Mouse (Mus musculus): Measurements from ENCODE around the gene Gmfg. TPM values are rescaled to one million over a fixed set of nuclear protein-coding genes. Genes with fewer than 3 reads are reported as not detected.

The Gmfg gene
- polyA plus RNA-seq, 1 experiment from 2014 or later, result 2.2 TPM

- Histone ChIP-seq H3K27me3 (replicated peaks; ENCODE audit: control insufficient read depth, insufficient read depth, low read length) (no peaks in the 10 kb centered on the region), H3K36me3 (ENCODE audit: control insufficient read depth, insufficient read depth) (peaks cover 65% of the 10 kb centered on the region), H3K9ac (replicated peaks; ENCODE audit: low read depth, low read length) (no peak overlapping the region), H3K27ac (ENCODE audit: low read length) (no peak overlapping the region), H3K4me1 (replicated peaks; ENCODE audit: control insufficient read depth, insufficient read depth, low read length) (no peaks in the 10 kb centered on the region), H3K9me3 (ENCODE audit: control insufficient read depth, low read length) (no peaks in the 10 kb centered on the region), H3K4me2 (ENCODE audit: low read length) (no peak overlapping the region), H3K4me3 (replicated peaks; ENCODE audit: low read length) (no peak overlapping the region)
- WGBS, result 82% methylated on average over 3 of the region's 3 CpGs
- no peak for ATAC-seq
Observed at GRCm38 (mm10) chr7:28401942-28402341, 35.3 kb upstream of the Gmfg start.

DNA sequence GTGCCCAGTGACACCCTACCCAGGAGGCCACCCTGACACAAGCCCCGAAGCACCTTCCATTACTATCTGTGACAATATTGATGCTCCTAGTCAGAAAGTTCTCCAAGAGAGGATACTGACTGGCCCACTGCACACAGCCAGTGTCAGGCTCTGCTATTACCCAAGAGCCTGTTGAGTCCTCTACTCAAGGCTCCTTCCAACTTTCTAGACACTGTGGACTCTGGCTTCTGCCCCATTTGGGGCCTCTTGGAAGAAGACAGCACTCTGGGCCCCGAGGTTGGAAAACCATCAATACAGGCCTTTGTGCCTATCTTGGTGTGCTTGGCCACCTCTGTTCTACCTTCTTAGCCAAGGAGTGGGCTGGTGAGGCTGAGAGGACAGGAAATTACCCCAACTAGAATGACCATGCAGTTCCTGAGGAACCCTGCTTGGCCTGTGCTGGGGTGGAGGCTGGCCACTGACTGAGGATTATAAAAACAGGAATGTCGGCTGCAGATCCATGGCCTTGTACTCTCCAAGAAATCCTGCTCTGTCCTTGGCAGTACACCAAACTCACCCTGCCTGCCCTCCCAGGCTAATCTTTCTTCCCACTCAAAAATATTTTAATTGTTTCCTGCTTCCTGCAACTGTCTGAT lies 26.3 kb upstream of the Gmfg start:
- Histone ChIP-seq H3K9me3 (ENCODE audit: control insufficient read depth, low read length) (no peaks in the 10 kb centered on the region), H3K4me3 (replicated peaks; ENCODE audit: low read length) (no peak overlapping the region), H3K4me2 (ENCODE audit: low read length) (no peak overlapping the region), H3K27ac (ENCODE audit: low read length) (no peak overlapping the region), H3K27me3 (replicated peaks; ENCODE audit: control insufficient read depth, insufficient read depth, low read length) (no peaks in the 10 kb centered on the region), H3K36me3 (ENCODE audit: control insufficient read depth, insufficient read depth) (peaks cover 30% of the 10 kb centered on the region), H3K9ac (replicated peaks; ENCODE audit: low read depth, low read length) (no peak overlapping the region), H3K4me1 (replicated peaks; ENCODE audit: control insufficient read depth, insufficient read depth, low read length) (no peaks in the 10 kb centered on the region)
- ATAC-seq, result no peak
- 86% methylated on average over 3 of the region's 3 CpGs for WGBS

- no peak overlapping the region for H3K9ac ChIP-seq (replicated peaks; ENCODE audit: low read depth, low read length)
- no peaks in the 10 kb centered on the region for H3K9me3 ChIP-seq (ENCODE audit: control insufficient read depth, low read length)
- H3K4me1 ChIP-seq (replicated peaks; ENCODE audit: control insufficient read depth, insufficient read depth, low read length), result no peaks in the 10 kb centered on the region
- H3K4me3 ChIP-seq (replicated peaks; ENCODE audit: low read length), result no peak overlapping the region
- no peak overlapping the region for H3K27ac ChIP-seq (ENCODE audit: low read length)
- H3K36me3 ChIP-seq (ENCODE audit: control insufficient read depth, insufficient read depth), result peaks cover 19% of the 10 kb centered on the region
- no peaks in the 10 kb centered on the region for H3K27me3 ChIP-seq (replicated peaks; ENCODE audit: control insufficient read depth, insufficient read depth, low read length)
- 88% methylated on average over 4 of the region's 4 CpGs for WGBS
- ATAC-seq, result no peak
- H3K4me2 ChIP-seq (ENCODE audit: low read length), result no peak overlapping the region
Observed at GRCm38 (mm10) chr7:28412826-28413225, 24.4 kb upstream of the Gmfg start.

DNA sequence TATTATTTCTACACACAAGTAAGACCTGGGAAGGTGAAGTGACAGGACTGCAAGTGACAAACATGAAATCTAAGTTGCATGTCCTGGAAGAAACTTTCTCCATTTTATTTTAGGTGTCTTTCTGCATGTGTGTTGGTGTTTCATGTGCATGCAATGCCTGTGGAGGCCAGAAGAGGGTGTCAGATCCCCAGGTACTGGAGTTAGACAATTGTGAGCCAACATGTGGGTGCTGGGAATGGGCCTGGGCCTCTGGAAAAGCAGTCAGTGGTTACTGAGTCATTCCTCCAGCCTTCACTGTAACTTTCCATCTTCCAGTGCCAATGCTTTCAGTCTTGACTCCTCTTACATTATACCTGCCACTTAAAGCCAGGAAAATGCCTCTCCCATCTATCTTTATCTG lies 19.9 kb upstream of the Gmfg start:
- H3K4me3 ChIP-seq (replicated peaks; ENCODE audit: low read length), result no peak overlapping the region
- no peaks in the 10 kb centered on the region for H3K4me1 ChIP-seq (replicated peaks; ENCODE audit: control insufficient read depth, insufficient read depth, low read length)
- H3K27ac ChIP-seq (ENCODE audit: low read length), result no peak overlapping the region
- ATAC-seq, result no peak
- no peak overlapping the region for H3K4me2 ChIP-seq (ENCODE audit: low read length)
- peaks cover 14% of the 10 kb centered on the region for H3K36me3 ChIP-seq (ENCODE audit: control insufficient read depth, insufficient read depth)
- no peak overlapping the region for H3K9ac ChIP-seq (replicated peaks; ENCODE audit: low read depth, low read length)
- H3K27me3 ChIP-seq (replicated peaks; ENCODE audit: control insufficient read depth, insufficient read depth, low read length), result no peaks in the 10 kb centered on the region
- H3K9me3 ChIP-seq (ENCODE audit: control insufficient read depth, low read length), result no peaks in the 10 kb centered on the region

- Histone ChIP-seq H3K9ac (replicated peaks; ENCODE audit: low read depth, low read length) (no peak overlapping the region), H3K36me3 (ENCODE audit: control insufficient read depth, insufficient read depth) (peaks cover 14% of the 10 kb centered on the region), H3K4me2 (ENCODE audit: low read length) (no peak overlapping the region), H3K4me1 (replicated peaks; ENCODE audit: control insufficient read depth, insufficient read depth, low read length) (no peaks in the 10 kb centered on the region), H3K9me3 (ENCODE audit: control insufficient read depth, low read length) (no peaks in the 10 kb centered on the region), H3K27ac (ENCODE audit: low read length) (no peak overlapping the region), H3K27me3 (replicated peaks; ENCODE audit: control insufficient read depth, insufficient read depth, low read length) (no peaks in the 10 kb centered on the region), H3K4me3 (replicated peaks; ENCODE audit: low read length) (no peak overlapping the region)
- no peak; the same call in 1 of the 2 replicates for ATAC-seq
- WGBS, result 68% methylated on average over 8 of the region's 8 CpGs
Observed at GRCm38 (mm10) chr7:28418096-28418670, 19.1 kb upstream of the Gmfg start.

GRCm38 (mm10) chr7:28419416-28419815 lies 17.8 kb upstream of the Gmfg start:
- ATAC-seq, result no peak

GRCm38 (mm10) chr7:28423018-28423417 lies 14.2 kb upstream of the Gmfg start:
- Histone ChIP-seq H3K4me2 (ENCODE audit: low read length) (no peak overlapping the region), H3K9ac (replicated peaks; ENCODE audit: low read depth, low read length) (no peak overlapping the region), H3K4me3 (replicated peaks; ENCODE audit: low read length) (no peak overlapping the region), H3K27ac (ENCODE audit: low read length) (no peak overlapping the region), H3K36me3 (ENCODE audit: control insufficient read depth, insufficient read depth) (0 out of 2 replicates have a peak, but pooled peaks cover 3% of the 10 kb centered on the region), H3K27me3 (replicated peaks; ENCODE audit: control insufficient read depth, insufficient read depth, low read length) (no peaks in the 10 kb centered on the region), H3K4me1 (replicated peaks; ENCODE audit: control insufficient read depth, insufficient read depth, low read length) (no peaks in the 10 kb centered on the region), H3K9me3 (ENCODE audit: control insufficient read depth, low read length) (no peaks in the 10 kb centered on the region)
- no peak for ATAC-seq
- WGBS, result 100% methylated on average over 1 of the region's 1 CpGs

More at GRCm38 (mm10) chr7:28419416-28419815, 17.8 kb upstream of the Gmfg start:
- Histone ChIP-seq H3K27me3 (replicated peaks; ENCODE audit: control insufficient read depth, insufficient read depth, low read length) (no peaks in the 10 kb centered on the region), H3K4me3 (replicated peaks; ENCODE audit: low read length) (no peak overlapping the region), H3K4me1 (replicated peaks; ENCODE audit: control insufficient read depth, insufficient read depth, low read length) (no peaks in the 10 kb centered on the region), H3K27ac (ENCODE audit: low read length) (no peak overlapping the region), H3K9ac (replicated peaks; ENCODE audit: low read depth, low read length) (no peak overlapping the region), H3K36me3 (ENCODE audit: control insufficient read depth, insufficient read depth) (peaks cover 8% of the 10 kb centered on the region; the same call in 1 of the 2 replicates), H3K4me2 (ENCODE audit: low read length) (no peak overlapping the region), H3K9me3 (ENCODE audit: control insufficient read depth, low read length) (no peaks in the 10 kb centered on the region)
- 95% methylated on average over 2 of the region's 2 CpGs for WGBS

DNA sequence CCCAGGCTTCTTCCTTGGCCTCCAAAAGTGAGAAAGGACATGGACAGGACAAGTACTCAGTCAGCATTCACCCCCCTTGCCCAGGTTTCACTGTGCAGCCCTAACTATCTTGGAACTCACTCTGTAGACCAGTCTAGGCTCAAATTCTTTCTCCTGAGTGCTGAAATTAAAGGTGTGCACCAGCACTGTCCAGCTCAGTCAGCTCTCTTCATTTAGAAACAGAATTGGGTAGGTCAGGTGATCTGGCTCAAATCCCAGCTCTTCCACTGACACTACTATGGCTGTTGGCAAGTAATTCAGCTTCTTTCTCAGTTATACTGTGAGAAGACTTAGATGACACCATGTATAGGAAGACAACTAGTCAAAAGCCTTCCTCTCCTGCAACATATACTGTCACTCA lies 9.5 kb upstream of the Gmfg start:
- no peak overlapping the region for H3K27ac ChIP-seq (ENCODE audit: low read length)
- no peaks in the 10 kb centered on the region for H3K27me3 ChIP-seq (replicated peaks; ENCODE audit: control insufficient read depth, insufficient read depth, low read length)
- H3K9me3 ChIP-seq (ENCODE audit: control insufficient read depth, low read length), result no peaks in the 10 kb centered on the region
- ATAC-seq, result no peak
- peaks cover 3% of the 10 kb centered on the region; the same call in 1 of the 2 replicates for H3K36me3 ChIP-seq (ENCODE audit: control insufficient read depth, insufficient read depth)
- no peak overlapping the region for H3K9ac ChIP-seq (replicated peaks; ENCODE audit: low read depth, low read length)
- no peak overlapping the region for H3K4me3 ChIP-seq (replicated peaks; ENCODE audit: low read length)
- H3K4me1 ChIP-seq (replicated peaks; ENCODE audit: control insufficient read depth, insufficient read depth, low read length), result peaks cover 9% of the 10 kb centered on the region
- H3K4me2 ChIP-seq (ENCODE audit: low read length), result no peak overlapping the region

DNA sequence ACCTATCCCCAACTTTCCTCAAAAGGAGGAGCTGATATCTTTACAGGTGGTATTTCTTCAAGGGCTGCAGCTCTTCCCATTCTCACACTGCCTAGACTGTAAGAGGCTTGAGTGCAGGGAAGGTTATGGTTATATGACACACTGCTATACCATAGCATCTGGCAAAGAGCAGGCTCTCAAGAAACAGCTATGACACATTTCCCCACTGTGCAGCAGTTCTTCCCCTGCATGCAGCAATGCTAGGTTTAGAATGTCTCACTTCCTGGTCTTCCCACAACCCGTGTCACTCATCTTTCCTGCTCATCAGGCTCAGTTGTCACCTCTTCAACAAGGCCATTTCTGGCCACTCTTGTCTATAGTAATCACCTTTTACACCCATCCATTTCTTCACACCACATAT lies 6.7 kb upstream of the Gmfg start:
- Histone ChIP-seq H3K9ac (replicated peaks; ENCODE audit: low read depth, low read length) (no peak overlapping the region), H3K4me2 (ENCODE audit: low read length) (no peak overlapping the region), H3K27ac (ENCODE audit: low read length) (no peak overlapping the region), H3K36me3 (ENCODE audit: control insufficient read depth, insufficient read depth) (peaks cover 3% of the 10 kb centered on the region; the same call in 1 of the 2 replicates), H3K4me1 (replicated peaks; ENCODE audit: control insufficient read depth, insufficient read depth, low read length) (peaks cover 36% of the 10 kb centered on the region), H3K27me3 (replicated peaks; ENCODE audit: control insufficient read depth, insufficient read depth, low read length) (no peaks in the 10 kb centered on the region), H3K4me3 (replicated peaks; ENCODE audit: low read length) (no peak overlapping the region), H3K9me3 (ENCODE audit: control insufficient read depth, low read length) (no peaks in the 10 kb centered on the region)
- no peak for ATAC-seq
- WGBS, result 80% methylated on average over 1 of the region's 1 CpGs

All from forebrain, embryonic 16.5 days (tissue).